Mouse (Mus musculus): ENCODE measurements at regions not wholly inside any gene's neighbourhood (a gene's known extent, or its start where the extent isn't known, plus 50 kb on each side); places are given as distances from the start of the nearest gene placed in this dataset.
"Not testable (repeated sequence)": the region's sequence is repeated elsewhere in the genome, so short reads cannot be mapped to it uniquely, and the experiment has no call there.

DNA sequence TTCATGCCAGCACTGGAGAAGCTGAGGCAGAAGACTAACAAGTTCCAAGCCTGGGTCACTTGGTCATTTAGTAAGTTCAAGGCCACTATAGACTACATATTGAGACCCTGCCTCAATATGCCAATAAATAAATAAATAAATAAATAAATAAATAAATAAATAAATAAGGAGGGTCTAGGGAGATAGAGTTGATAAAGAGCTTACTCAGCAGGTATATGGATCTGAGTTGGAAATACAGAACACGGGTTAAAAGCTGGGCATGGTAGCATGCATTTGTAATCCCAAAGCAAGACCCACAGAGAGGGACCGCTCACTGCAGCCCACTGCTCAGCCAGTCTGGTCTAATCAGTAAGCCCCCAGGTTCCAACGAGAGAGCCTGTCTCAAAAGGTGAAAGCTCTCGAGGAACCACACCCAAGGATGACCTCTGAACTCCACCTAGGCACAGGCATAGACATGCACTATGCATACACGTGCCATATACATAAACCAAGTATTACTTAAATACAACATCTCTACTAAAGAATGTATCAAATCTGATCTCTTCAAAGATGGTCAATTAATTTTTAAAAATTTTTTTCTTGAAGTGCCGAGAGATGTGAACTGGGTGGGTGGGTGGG lies 115.4 kb downstream of the Ero1lb start:
- not testable (repeated sequence) for H3K36me3 ChIP-seq (ENCODE audit: control insufficient read depth, insufficient read depth, low read length); ATAC-seq (ENCODE audit: insufficient read depth, low FRiP score); H3K4me3 ChIP-seq (replicated peaks; ENCODE audit: low read length); H3K4me1 ChIP-seq (ENCODE audit: control insufficient read depth, insufficient read depth, low read length); H3K27ac ChIP-seq (ENCODE audit: low read length); H3K9ac ChIP-seq (ENCODE audit: low read length); H3K27me3 ChIP-seq (ENCODE audit: control insufficient read depth, insufficient read depth, low read length); H3K9me3 ChIP-seq (replicated peaks; ENCODE audit: control insufficient read depth, low read length); H3K4me2 ChIP-seq (ENCODE audit: low read depth, low read length)
- 77% methylated on average over 4 of the region's 6 CpGs for WGBS

DNA sequence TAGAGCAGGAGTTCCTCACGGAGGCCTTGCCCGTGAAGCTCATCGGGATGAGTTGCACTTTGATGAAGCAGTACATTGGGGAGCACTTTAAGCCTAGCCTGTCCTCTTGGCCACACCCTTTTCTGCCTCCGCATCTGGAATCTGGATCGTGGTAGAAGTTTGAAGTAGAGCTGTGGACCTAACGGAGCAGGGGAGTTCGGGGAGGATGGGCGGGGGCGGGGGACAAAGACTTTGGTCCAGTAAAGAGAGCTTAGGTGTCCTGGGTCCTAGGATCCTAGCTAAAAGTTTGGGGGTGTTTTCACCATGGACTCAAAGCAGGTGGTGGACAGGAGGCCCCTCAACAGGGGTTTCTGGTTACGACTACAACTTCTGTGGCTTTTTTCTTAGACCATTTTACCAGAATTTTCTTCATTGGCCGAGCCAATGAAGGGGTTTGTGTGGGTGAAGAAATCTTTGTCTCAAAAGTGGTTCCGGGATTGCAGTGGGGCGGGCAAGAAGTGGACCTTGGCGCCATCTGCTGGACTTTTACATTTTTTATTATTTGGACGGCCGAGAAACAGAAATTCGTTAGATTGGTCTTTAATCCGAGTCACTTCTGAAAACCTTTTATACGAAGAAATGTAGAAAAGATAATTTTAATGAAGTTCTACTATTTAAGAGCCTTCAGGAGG lies 114.7 kb downstream of the Ero1lb start:
- Histone ChIP-seq H3K4me3 (replicated peaks; ENCODE audit: low read length) (peak overlapping the region; percentile 31), H3K4me2 (ENCODE audit: low read depth, low read length) (peak overlapping the region; percentile 52), H3K9ac (ENCODE audit: low read length) (peak overlapping the region; percentile 51)
- ATAC-seq (ENCODE audit: insufficient read depth, low FRiP score) = peak; percentile 33
- not testable (repeated sequence) for H3K9me3 ChIP-seq (replicated peaks; ENCODE audit: control insufficient read depth, low read length); H3K4me1 ChIP-seq (ENCODE audit: control insufficient read depth, insufficient read depth, low read length); H3K36me3 ChIP-seq (ENCODE audit: control insufficient read depth, insufficient read depth, low read length); H3K27ac ChIP-seq (ENCODE audit: low read length); H3K27me3 ChIP-seq (ENCODE audit: control insufficient read depth, insufficient read depth, low read length)
- 11% methylated on average over 19 of the region's 19 CpGs for WGBS

GRCm38 (mm10) chr13:12677372-12677771 lies 111.7 kb downstream of the Ero1lb start:
- H3K4me2 ChIP-seq (ENCODE audit: low read depth, low read length) = no peak overlapping the region
- no peak for ATAC-seq (ENCODE audit: insufficient read depth, low FRiP score)
- WGBS = 83% methylated on average over 2 of the region's 2 CpGs
- H3K27me3 ChIP-seq (ENCODE audit: control insufficient read depth, insufficient read depth, low read length) = no peaks in the 10 kb centered on the region
- H3K36me3 ChIP-seq (ENCODE audit: control insufficient read depth, insufficient read depth, low read length) = no peaks in the 10 kb centered on the region
- no peak overlapping the region for H3K9ac ChIP-seq (ENCODE audit: low read length)
- peaks cover 3% of the 10 kb centered on the region; the same call in 1 of the 2 replicates for H3K4me1 ChIP-seq (ENCODE audit: control insufficient read depth, insufficient read depth, low read length)
- no peak overlapping the region for H3K27ac ChIP-seq (ENCODE audit: low read length)
- H3K9me3 ChIP-seq (replicated peaks; ENCODE audit: control insufficient read depth, low read length) = no peaks in the 10 kb centered on the region
- no peak overlapping the region for H3K4me3 ChIP-seq (replicated peaks; ENCODE audit: low read length)

GRCm38 (mm10) chr13:12671011-12671410 lies 105.3 kb downstream of the Ero1lb start:
- not testable (repeated sequence) for H3K4me1 ChIP-seq (ENCODE audit: control insufficient read depth, insufficient read depth, low read length); H3K36me3 ChIP-seq (ENCODE audit: control insufficient read depth, insufficient read depth, low read length); H3K27me3 ChIP-seq (ENCODE audit: control insufficient read depth, insufficient read depth, low read length); H3K4me2 ChIP-seq (ENCODE audit: low read depth, low read length); H3K9ac ChIP-seq (ENCODE audit: low read length); H3K9me3 ChIP-seq (replicated peaks; ENCODE audit: control insufficient read depth, low read length); ATAC-seq (ENCODE audit: insufficient read depth, low FRiP score); H3K27ac ChIP-seq (ENCODE audit: low read length); H3K4me3 ChIP-seq (replicated peaks; ENCODE audit: low read length)
- 90% methylated on average over 2 of the region's 2 CpGs for WGBS

DNA sequence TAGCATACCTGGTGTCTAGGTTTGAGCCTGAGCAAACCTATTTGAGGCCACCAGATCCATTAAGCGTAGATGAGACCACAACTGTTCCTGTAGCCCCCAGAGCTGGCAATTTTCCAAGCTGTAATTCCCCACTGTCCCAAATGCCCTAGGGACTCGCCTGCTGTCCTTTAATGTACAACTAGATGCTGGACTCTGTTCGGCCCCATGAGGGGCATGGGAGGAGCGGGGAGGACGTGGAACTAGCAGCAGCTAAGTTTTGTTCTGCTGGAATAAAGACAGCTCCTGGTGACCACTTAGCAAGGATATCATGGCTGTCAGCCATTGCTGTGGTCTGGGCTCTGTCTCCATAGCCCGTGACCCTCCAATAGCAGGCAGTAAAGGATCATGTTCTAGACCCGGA lies 103.1 kb downstream of the Ero1lb start:
- not testable (repeated sequence) for H3K36me3 ChIP-seq (ENCODE audit: control insufficient read depth, insufficient read depth, low read length); H3K27me3 ChIP-seq (ENCODE audit: control insufficient read depth, insufficient read depth, low read length); H3K27ac ChIP-seq (ENCODE audit: low read length); H3K4me3 ChIP-seq (replicated peaks; ENCODE audit: low read length); H3K9me3 ChIP-seq (replicated peaks; ENCODE audit: control insufficient read depth, low read length); H3K4me2 ChIP-seq (ENCODE audit: low read depth, low read length); H3K9ac ChIP-seq (ENCODE audit: low read length); ATAC-seq (ENCODE audit: insufficient read depth, low FRiP score); H3K4me1 ChIP-seq (ENCODE audit: control insufficient read depth, insufficient read depth, low read length)
- WGBS = no CpG with 5 or more reads among the region's 7 CpGs

- H3K9ac ChIP-seq (ENCODE audit: low read length); H3K4me1 ChIP-seq (ENCODE audit: control insufficient read depth, insufficient read depth, low read length); ATAC-seq (ENCODE audit: insufficient read depth, low FRiP score); H3K4me3 ChIP-seq (replicated peaks; ENCODE audit: low read length); H3K36me3 ChIP-seq (ENCODE audit: control insufficient read depth, insufficient read depth, low read length); H3K27me3 ChIP-seq (ENCODE audit: control insufficient read depth, insufficient read depth, low read length); H3K27ac ChIP-seq (ENCODE audit: low read length); H3K9me3 ChIP-seq (replicated peaks; ENCODE audit: control insufficient read depth, low read length); H3K4me2 ChIP-seq (ENCODE audit: low read depth, low read length): not testable (repeated sequence)
- WGBS = 75% methylated on average over 9 of the region's 9 CpGs
Measured at GRCm38 (mm10) chr13:12667727-12668665, 102.3 kb downstream of the Ero1lb start.

DNA sequence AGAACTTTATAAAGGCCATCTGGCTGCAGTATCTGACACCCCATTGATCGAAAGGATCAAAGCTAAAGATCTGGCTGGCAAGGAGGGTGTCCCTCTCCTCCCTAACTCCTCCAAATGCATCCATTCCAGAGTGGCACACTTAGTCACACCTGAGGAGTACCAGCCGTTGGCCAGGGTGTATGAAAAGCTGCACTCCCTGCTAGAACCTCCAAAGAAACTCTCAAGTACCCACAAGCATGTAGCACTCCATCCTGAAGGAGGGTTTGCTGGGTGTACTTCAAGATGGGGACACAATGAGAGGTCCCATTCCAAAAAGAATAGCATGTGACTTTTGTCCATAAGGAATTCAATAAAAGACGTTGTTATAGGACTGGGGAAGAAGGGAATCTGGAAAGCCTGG lies 100.4 kb downstream of the Ero1lb start:
- WGBS = 75% methylated on average over 3 of the region's 3 CpGs
- ATAC-seq (ENCODE audit: insufficient read depth, low FRiP score) = not testable (repeated sequence)

More for the DNA sequence above, 100.4 kb downstream of the Ero1lb start:
- H3K27me3 ChIP-seq (ENCODE audit: control insufficient read depth, insufficient read depth, low read length); H3K9ac ChIP-seq (ENCODE audit: low read length); H3K9me3 ChIP-seq (replicated peaks; ENCODE audit: control insufficient read depth, low read length); H3K4me2 ChIP-seq (ENCODE audit: low read depth, low read length); H3K4me3 ChIP-seq (replicated peaks; ENCODE audit: low read length); H3K36me3 ChIP-seq (ENCODE audit: control insufficient read depth, insufficient read depth, low read length); H3K4me1 ChIP-seq (ENCODE audit: control insufficient read depth, insufficient read depth, low read length); H3K27ac ChIP-seq (ENCODE audit: low read length): not testable (repeated sequence)

Data from stomach, embryonic 16.5 days (tissue).